Mouse (Mus musculus) lung, embryonic 16.5 days (tissue): ENCODE results near the gene Hbq1a. TPM values are rescaled to one million over a fixed set of nuclear protein-coding genes. Genes with fewer than 3 reads are reported as not detected.

Experiments used
- ATAC-seq: fragments of 200-750 bp; cut with Nextera tagmentation; 2 replicates; pipeline ENCODE4 v1.8.0; 2017; ENCODE audit warnings: low read depth, mild to moderate bottlenecking, moderate library complexity
- H3K27ac ChIP-seq: fragments of 300-500 bp; sonication (generic); 2 replicates; pipeline ENCODE4 v1.5.1; 2014; ENCODE audit warnings: mild to moderate bottlenecking, control low read depth, low read length
- H3K27me3 ChIP-seq: fragments of 300-500 bp; sonication (generic); 2 replicates; pipeline ENCODE4 v1.6.1; 2014; ENCODE audit warnings: low read depth, low read length, mixed read lengths; ENCODE audit not compliant: control insufficient read depth, insufficient read depth
- H3K36me3 ChIP-seq: fragments of 300-500 bp; sonication (generic); 2 replicates; pipeline ENCODE4 v1.6.1; 2014; ENCODE audit warnings: low read length; ENCODE audit not compliant: control insufficient read depth, insufficient read depth
- H3K4me1 ChIP-seq: fragments of 300-500 bp; sonication (generic); replicated peaks from 2 replicates; pipeline ENCODE4 v1.6.1; 2014; ENCODE audit warnings: low read length, mixed read lengths; ENCODE audit not compliant: control insufficient read depth, insufficient read depth
- H3K4me2 ChIP-seq: fragments of 300-500 bp; sonication (generic); 2 replicates; pipeline ENCODE4 v1.6.1; 2014; ENCODE audit warnings: low read depth, low read length, control low read depth
- H3K4me3 ChIP-seq: fragments of 300-500 bp; sonication (generic); 2 replicates; pipeline ENCODE4 v1.5.1; 2014; ENCODE audit warnings: mild to moderate bottlenecking, low read length, control low read depth
- H3K9ac ChIP-seq: fragments of 300-500 bp; sonication (generic); 2 replicates; pipeline ENCODE4 v1.6.1; 2014; ENCODE audit warnings: low read length, control low read depth
- H3K9me3 ChIP-seq: fragments of 300-500 bp; sonication (generic); 2 replicates; pipeline ENCODE4 v1.6.1; 2016; ENCODE audit warnings: low read length; ENCODE audit not compliant: control insufficient read depth
- WGBS: fragments of 180-500 bp; shearing (Covaris S2); extraction: QIAGEN DNeasy Blood & Tissue Kit; methylation state at CpG from one replicate; pipeline ENCODE4 v1.1.7; 2014; 5-methylcytosine and 5-hydroxymethylcytosine counted together
- polyA plus RNA-seq: library from polyadenylated mRNA; unstranded; fragments of >200 nt; fragmentation: Nextera tagmentation; extraction: Ambion mirVana; gene quantifications from 2 replicates; pipeline ENCODE4 v1.2.1, GENCODE M21; 2015

Hbq1a gene
- polyA plus RNA-seq, 1 experiment from 2014 or later, result 0.46 TPM

DNA sequence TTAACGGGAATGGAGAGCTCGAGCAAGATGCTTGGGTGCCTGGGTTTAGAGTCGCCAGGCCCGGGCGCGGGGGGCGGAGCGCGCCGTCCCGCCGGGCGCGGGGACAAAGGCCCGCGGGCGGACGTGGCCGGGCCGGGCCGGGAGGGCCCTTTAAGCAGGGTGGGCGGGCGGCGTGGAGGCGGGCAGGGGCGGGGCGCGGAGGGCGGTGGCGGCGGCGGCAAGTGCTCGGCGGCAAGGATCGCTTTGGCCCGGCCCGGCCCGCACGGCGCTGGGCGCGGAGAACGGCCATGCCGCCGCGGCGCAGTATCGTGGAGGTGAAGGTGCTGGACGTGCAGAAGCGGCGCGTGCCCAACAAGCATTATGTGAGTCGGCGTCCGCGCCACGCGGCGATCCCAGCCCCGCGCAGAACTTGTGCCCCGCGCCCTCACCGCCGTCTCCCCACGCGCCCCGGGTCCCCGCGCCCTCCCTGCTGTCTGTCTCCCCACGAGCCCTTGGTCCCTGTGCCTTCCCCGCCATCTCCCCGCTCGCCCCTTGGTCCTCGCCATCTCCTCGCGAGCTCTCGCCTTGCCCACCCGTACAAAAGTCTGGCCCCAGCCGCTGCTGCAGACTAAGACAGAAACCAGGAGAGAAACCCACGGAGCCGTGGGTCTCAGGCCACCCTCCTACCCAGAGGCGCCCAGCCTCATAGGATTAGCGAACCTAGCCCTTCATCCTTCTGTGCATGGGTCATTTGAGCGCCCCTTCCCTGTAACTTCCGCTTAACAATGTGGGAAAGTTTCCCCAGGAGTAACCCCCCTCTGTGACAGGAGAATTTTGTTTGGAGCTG lies 48.0 kb downstream of the Hbq1a start, which contains the start of gene Sh3pxd2b:
TSS of gene Sh3pxd2b (plus strand) at position 214 of the 826 bp plus-strand sequence.
- Histone ChIP-seq H3K27ac (peak within 1 kb of the TSS; percentile 81), H3K36me3 (peaks cover 13% of the 10 kb centered on the region), H3K9me3 (no peaks in the 10 kb centered on the region), H3K4me1 (peaks cover 15% of the 10 kb centered on the region), H3K4me3 (peak within 1 kb of the TSS; percentile 89), H3K9ac (peak within 1 kb of the TSS; percentile 96), H3K27me3 (no peaks in the 10 kb centered on the region), H3K4me2 (peak within 1 kb of the TSS; percentile 80)
- under 1% methylated on average over 73 of the region's 86 CpGs for whole genome bisulfite sequencing
- ATAC-seq, result peak; percentile 87

DNA sequence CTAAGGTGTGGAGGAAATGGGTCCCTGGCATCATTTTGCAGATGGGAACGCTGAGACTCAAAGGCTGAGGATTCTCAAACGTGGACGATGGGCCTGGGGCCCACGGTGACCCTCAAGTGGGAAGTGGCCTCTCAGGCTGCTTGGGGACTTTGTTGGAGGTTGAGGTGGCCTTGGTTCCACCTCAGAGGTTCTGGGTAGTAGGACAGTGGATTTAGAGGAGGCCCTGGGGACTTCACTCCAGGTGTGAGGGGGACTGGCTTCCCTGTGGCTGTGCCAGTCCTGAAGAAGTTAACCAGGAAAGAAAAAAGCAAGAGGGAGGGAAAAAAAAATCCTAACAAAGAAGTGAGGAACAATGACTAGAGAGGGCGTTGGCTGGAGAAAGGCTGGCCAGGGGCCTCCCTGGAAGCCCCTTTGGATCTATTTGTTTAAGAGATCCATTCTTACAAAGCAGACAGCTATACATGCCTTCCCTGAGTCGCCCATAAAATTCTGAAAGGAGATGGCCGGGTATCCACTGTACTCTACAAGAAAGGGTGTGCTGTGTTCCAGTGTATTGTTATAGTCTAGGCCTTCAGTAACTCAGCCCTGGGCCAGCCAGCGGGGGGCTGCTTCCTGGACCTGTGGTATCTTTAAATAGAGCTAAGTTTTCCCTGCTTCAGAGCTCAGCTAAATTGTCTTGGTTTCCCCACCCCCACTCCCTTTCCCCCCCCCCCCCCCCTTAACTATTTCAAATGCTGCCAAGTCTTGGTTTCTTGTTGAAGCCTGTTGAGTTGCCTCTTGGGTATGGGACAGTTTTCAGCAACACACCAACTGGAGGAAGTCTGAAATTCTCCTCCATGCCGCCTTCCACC lies 48.8 kb downstream of the Hbq1a start:
- Histone ChIP-seq H3K36me3 (peaks cover 13% of the 10 kb centered on the region), H3K27ac (peak overlapping the region; percentile 81), H3K4me2 (peak overlapping the region; percentile 80), H3K27me3 (no peaks in the 10 kb centered on the region), H3K4me1 (peaks cover 15% of the 10 kb centered on the region), H3K9ac (peak overlapping the region; percentile 96), H3K9me3 (no peaks in the 10 kb centered on the region), H3K4me3 (peak overlapping the region; percentile 89)
- peak; percentile 41 for ATAC-seq
- 10% methylated on average over 9 of the region's 9 CpGs for WGBS

DNA sequence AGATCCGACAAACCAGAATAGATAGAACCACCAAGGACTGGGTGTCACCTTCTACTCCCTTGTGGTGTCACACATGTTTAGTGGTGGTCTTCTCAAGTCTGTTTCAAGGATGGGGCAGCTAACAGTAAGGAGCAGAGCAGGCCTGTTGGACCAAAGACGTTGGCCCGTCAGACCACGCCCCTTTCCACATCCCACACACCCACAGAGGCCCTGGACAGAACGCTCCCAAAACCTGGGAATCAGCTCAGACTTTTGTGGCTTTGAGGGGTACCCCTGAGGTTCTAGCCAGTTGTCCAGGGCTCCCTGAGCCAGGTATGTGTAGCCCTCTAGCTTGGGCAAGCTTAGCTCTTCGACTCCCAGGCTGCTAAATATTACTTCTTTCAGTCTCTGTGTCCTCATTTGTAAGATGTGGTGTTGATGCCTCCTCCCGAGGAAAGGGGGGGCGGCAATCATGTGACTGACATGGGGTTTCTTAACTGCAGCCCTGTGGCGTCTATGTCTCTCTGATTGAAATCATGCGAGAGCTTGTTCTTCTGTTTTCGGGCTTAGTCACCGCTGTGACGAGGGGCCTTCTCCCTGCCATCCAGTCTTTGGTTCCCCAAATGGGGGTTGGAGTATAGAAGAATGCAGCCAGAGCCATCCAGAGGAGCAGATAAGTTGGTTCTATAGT lies 49.5 kb downstream of the Hbq1a start:
- Histone ChIP-seq H3K4me3 (peak overlapping the region; percentile 89), H3K4me1 (peaks cover 15% of the 10 kb centered on the region), H3K4me2 (peak overlapping the region; percentile 80), H3K9me3 (no peaks in the 10 kb centered on the region), H3K36me3 (peaks cover 13% of the 10 kb centered on the region), H3K27ac (peak overlapping the region; percentile 81; the same call in 1 of the 2 replicates), H3K9ac (peak overlapping the region; percentile 96), H3K27me3 (no peaks in the 10 kb centered on the region)
- WGBS, result 57% methylated on average over 13 of the region's 13 CpGs
- peak; percentile 13 for ATAC-seq

Other genes with a start within 250 kb of the Hbq1a start
- gene Il9r, start 99.8 kb upstream of the Hbq1a start, polyA plus RNA-seq, result 0.06 and 0.23 TPM in 2 replicates
- 49.2 and 52.1 TPM in 2 replicates for gene Snrnp25, start 94.7 kb upstream of the Hbq1a start, polyA plus RNA-seq
- 70.9 and 71.2 TPM in 2 replicates for gene Rhbdf1, start 77.8 kb upstream of the Hbq1a start, polyA plus RNA-seq
- 35.9 and 37.9 TPM in 2 replicates for gene Mpg, start 73.6 kb upstream of the Hbq1a start, polyA plus RNA-seq
- 45.2 and 46.2 TPM in 2 replicates for gene Nprl3, start 32.4 kb upstream of the Hbq1a start, polyA plus RNA-seq
- 64.4 and 68.2 TPM in 2 replicates for gene Hba-x, start 23.7 kb upstream of the Hbq1a start, polyA plus RNA-seq
- gene Hba-a1, start 16.6 kb upstream of the Hbq1a start, polyA plus RNA-seq, result 8,555 and 10,091 TPM in 2 replicates
- 1.8 and 2.8 TPM in 2 replicates for gene Hbq1b, start 13.1 kb upstream of the Hbq1a start, polyA plus RNA-seq
- 22,746 and 25,203 TPM in 2 replicates for gene Hba-a2, start 3.6 kb upstream of the Hbq1a start, polyA plus RNA-seq
- 23.4 and 23.6 TPM in 2 replicates for gene Sh3pxd2b, start 47.8 kb downstream of the Hbq1a start, polyA plus RNA-seq
- gene Ubtd2, start 155.3 kb downstream of the Hbq1a start, polyA plus RNA-seq, result 38.2 and 42.0 TPM in 2 replicates
- 0.79 TPM in 1 of 2 replicates, not detected in the other for gene Efcab9, start 232.0 kb downstream of the Hbq1a start, polyA plus RNA-seq
- gene Stk10, start 233.2 kb downstream of the Hbq1a start, polyA plus RNA-seq, result 2.6 and 3.2 TPM in 2 replicates